Mouse (Mus musculus): ENCODE results near the gene Ezh1.
"Not testable (repeated sequence)": the region's sequence is repeated elsewhere in the genome, so short reads cannot be mapped to it uniquely, and the experiment has no call there.

Ezh1 gene

DNA sequence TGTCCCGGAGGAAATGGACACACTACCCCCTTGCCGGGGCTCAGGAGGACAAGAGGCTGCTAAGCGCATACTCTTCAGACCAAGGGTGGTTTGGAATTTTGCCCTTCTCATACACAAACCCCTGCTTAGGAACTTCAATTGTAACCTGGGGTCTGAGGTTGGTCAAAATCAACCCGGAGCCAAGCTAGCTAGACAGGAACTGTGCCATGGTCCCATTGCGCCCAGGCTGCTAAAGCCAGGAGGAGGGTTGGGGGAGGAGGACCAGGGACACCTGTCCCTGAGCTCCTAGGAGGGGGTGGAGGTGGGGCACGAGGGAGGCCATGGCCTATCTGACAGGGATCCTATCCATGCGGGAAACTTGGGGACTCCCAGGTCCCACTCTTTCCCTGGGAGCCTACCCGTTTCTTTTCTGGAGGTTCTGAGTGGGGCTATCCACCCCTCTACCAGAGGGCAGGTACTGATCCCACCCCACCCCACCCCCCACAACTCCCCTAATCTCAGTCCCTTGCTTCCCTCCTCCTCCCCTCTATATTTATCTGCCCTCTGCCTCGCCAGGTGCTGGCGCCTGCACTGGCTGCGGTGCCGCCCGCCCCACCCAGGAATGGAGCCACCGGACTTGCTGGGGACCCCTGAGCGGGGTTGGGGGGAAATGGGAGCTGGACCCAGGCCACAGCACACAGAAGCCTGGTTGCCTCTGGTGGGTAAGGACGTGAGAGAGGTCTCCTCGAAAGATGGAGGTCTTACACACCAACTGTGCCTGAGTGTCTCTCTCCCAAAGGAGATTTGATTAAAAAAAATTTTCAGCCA, 56.8 kb downstream of the Ezh1 start:
- DNase-seq (ENCODE audit: low read depth, low spot score) = no peak

GRCm38 (mm10) chr11:101168301-101168980, 57.8 kb downstream of the Ezh1 start:
- DNase-seq (ENCODE audit: low read depth, low spot score) = no peak

DNA sequence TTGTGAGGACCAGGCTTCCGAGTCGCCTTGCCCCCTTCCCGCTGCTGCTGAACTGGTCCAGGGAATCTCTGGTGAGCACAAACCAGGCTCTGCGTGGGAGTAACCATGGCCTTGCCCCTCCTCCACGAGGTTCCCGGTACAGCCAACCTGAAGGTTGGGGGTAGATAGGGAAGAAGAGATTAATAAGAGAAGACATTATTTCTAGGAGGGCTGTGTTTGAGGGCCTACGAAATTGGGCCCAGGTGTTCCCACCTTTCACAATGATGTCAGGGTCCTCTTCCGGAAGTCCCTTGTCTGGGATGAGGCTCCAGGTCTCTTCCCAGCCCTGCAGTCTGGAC, 58.3 kb downstream of the Ezh1 start:
- no peak for DNase-seq (ENCODE audit: low read depth, low spot score)

DNA sequence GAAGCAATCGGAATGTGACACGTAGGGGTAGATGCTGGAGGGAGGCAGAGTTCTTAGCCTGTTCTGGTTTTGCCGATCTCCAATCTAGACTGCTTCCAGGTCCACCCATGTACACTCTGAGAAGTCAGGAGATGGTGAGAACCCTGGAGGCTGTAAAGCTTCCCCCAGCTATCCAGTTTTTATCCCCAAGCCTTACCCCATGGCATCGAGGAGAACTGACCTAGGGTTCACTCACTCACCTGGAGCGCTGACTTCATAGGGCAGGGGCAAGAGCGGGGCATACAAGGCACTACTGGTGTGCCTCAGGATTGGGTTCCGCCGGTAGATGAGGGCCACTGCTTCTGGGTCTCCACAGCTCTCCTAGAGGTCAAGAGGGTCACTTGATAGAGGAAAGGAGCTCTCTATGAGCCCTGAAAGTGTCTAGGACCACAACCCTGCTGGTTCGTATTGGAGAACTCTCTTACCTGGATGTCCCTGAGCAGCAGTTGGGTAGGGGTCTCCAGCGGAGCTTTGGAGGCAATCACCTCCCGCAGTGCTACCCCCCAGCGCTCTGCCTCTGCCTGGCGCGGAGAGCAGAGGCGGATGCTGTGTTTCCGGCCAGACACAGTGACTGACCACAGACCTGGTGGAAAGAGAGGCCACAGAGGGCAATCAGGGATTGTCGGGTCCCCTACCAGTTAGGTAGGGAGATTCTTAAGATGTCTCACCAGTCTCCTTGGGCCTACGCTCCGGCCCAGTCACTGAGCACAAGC, 58.9 kb downstream of the Ezh1 start:
- DNase-seq (ENCODE audit: low read depth, low spot score) = no peak

DNA sequence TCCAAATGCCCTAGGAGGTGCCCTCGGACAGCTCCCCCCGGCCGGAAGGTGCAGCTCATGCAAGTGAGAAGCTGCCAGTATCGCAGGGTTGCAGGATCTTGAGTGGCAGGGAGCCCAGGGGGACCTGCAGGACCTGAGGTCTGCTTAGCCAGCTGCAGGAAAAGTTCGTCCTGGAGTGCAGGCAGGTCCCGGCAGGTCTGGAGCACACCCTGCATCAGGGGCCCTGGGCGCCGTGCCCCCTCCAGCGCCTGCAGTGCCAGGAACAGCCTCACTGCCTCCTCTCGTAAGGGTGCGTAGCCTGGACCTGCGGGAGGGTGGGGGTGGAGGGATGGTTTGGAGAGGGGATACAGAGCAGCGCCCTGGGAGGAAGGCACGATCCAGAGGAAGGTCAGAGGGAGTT, 59.9 kb downstream of the Ezh1 start:
- no peak for DNase-seq (ENCODE audit: low read depth, low spot score)

DNA sequence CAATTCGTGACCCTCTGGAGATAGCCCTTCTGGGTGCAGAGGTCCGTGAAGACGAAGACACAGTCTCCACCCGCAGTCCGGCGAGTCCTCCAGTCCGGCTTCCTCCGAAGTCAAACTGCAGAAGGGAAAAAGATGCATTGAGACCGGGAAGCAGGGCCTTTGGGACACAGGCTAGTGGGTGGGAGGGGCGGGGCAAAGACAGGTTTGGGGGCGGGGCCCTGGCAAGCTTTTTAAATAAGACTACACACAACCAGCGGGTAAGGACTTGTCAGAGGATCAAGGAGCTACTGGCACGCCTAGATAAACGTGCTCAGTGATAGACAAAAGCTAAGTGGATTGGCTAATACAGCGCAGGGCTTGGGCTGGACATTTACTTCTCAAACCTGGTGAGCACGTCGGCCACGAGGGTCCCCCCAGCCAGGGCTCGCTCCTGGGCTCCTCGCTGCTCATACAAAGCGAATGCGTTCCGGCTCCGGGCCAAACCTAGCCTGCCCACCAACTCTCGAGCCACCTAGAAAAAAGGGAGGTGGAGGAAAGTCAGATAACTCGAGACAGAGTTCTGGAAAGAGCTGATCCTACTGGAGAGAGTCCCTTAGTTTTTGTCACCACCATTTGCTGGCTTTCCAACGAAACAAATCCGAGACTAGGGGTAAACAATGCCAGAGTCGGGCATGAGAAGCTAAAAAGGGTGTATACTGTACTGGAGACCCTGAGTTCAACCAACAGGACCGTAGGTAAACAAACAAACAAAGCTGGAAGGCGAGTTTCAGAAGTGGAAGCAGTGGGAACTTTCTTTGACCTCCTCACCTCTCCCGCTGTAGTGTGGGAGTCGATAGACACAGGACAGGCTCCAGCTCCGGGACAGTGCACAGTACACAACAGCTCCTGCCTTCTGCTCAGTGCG, 61.3 kb downstream of the Ezh1 start:
- no peak for DNase-seq (ENCODE audit: low read depth, low spot score)

- DNase-seq (ENCODE audit: low read depth, low spot score) = no peak
Observed at GRCm38 (mm10) chr11:101164351-101164665, 62.0 kb downstream of the Ezh1 start.

GRCm38 (mm10) chr11:101163476-101164350, 62.5 kb downstream of the Ezh1 start:
- DNase-seq (ENCODE audit: low read depth, low spot score) = no peak

DNA sequence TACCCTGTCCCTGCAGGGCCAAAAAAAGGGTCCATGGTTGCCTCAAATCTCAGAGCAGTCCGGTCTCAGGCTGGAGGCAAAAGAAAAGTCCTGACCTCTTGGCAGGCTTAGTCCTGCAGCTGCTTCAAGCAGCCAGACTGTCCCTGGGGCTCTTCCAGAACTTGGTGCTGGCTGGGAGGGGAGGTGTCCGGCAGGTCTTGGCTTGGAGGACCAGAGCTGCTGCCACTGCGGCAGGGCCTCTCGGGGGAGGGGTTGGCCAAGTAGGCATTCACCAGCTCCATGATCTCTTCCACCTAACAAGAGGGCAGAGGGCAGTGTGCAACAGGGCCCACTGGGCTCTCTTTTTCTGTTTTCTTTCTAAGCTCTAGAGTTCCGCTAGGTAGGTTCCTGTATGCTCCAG, 63.5 kb downstream of the Ezh1 start:
- DNase-seq (ENCODE audit: low read depth, low spot score) = no peak

- DNase-seq (ENCODE audit: low read depth, low spot score) = no peak
Observed at GRCm38 (mm10) chr11:101162301-101162700, 64.0 kb downstream of the Ezh1 start.

DNA sequence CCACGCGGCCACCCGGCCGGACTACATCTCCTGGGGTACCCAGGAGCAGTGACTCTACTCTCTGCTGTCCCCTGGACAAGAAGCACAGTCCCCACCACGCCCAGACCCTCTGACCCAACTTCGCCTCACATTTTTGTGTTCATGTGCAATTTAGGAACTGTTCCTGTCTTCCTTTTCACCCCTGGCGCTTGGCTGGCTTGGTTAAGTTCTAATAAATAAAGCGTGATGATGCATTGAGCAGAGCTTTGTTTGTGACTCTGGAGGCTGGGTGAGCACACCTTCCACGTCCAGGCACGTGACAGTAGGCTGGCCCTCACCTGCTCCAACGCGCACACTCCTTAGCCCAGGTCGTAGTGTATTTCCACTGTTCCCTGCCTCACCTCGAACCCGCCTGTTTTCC, 64.7 kb downstream of the Ezh1 start:
- no peak for DNase-seq (ENCODE audit: low read depth, low spot score)

GRCm38 (mm10) chr11:101160981-101161505, 65.2 kb downstream of the Ezh1 start:
- DNase-seq (ENCODE audit: low read depth, low spot score) = not testable (repeated sequence)

DNA sequence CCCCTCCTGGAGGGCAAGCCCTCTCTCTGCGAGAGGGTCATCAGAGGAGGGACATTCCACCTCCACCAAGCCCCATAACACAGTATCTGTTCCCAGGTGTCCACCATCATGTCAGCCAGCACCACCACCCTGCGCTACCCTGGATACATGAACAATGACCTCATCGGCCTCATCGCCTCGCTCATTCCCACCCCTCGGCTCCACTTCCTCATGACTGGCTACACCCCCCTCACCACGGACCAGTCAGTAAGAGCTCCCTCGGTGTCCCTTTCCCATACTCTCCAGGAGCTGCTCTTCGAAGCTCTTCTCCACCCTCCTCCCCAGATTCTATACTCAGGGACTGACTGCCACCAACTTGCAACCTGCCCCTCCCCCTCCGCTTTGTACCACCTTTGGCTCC, 66.1 kb downstream of the Ezh1 start:
- DNase-seq (ENCODE audit: low read depth, low spot score) = not testable (repeated sequence)

GRCm38 (mm10) chr11:101155728-101156371, 70.4 kb downstream of the Ezh1 start, which contains the start of gene Tubg2:
TSS of gene Tubg2 (plus strand) at chr11:101155907.
- no peak for DNase-seq (ENCODE audit: low read depth, low spot score)

DNA sequence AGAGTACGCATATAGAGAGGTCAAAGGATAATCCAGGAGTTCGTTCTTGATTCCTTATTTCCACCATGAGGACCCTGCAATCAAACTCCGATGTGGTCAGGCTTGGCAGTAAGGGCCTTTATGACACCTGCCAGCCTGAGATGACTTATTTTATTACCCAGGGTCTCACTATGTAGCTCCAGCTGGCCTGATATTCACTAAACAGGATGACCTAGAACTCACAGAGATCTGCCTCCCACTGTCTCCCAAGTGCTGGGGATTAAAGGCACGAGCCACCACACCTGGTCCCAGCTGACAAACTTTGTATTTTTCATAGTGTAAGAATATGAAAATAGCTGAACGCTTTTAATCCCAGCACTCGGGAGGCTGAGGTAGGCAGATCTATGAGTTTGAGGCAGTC, 71.1 kb downstream of the Ezh1 start:
- no peak for DNase-seq (ENCODE audit: low read depth, low spot score)

GRCm38 (mm10) chr11:101154648-101155047, 71.6 kb downstream of the Ezh1 start:
- DNase-seq (ENCODE audit: low read depth, low spot score) = no peak

DNA sequence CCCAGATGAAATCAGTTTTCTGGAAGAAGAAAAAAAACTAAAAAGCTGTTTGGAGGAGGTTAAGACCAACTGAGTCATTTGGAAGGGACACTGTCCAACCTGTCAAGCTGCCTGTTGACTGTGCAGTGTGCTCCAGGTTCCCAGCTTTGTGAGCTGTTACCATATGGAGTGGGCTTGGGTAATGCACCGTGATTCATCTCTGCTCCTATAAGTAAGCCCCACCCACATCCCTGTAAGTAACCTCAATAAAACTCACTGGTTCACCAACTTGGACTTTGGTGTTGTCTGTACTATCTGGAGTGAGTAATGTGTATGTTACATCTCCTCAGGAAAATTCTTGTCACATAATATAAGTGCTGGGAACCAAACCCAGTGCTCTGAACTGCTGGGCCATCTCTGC, 73.4 kb downstream of the Ezh1 start:
- DNase-seq (ENCODE audit: low read depth, low spot score) = no peak

DNA sequence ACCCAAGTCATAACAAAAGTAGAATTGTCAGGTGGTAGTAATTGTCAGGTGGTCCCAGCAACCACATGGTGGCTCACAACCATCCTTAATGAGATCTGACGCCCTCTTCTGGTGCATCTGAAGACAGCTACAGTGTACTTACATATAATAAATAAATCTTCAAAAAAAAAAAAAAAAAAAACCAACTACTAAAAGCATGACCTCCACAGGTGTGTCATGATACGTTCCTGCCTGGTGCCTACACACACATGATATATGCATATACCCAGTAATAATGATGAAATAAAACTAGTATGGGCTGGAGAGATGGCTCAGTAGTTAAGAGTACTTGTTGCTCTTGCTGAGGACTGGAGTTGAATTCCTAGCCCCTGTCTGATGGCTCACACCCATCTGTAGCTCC, 75.2 kb downstream of the Ezh1 start:
- DNase-seq (ENCODE audit: low read depth, low spot score) = no peak

DNA sequence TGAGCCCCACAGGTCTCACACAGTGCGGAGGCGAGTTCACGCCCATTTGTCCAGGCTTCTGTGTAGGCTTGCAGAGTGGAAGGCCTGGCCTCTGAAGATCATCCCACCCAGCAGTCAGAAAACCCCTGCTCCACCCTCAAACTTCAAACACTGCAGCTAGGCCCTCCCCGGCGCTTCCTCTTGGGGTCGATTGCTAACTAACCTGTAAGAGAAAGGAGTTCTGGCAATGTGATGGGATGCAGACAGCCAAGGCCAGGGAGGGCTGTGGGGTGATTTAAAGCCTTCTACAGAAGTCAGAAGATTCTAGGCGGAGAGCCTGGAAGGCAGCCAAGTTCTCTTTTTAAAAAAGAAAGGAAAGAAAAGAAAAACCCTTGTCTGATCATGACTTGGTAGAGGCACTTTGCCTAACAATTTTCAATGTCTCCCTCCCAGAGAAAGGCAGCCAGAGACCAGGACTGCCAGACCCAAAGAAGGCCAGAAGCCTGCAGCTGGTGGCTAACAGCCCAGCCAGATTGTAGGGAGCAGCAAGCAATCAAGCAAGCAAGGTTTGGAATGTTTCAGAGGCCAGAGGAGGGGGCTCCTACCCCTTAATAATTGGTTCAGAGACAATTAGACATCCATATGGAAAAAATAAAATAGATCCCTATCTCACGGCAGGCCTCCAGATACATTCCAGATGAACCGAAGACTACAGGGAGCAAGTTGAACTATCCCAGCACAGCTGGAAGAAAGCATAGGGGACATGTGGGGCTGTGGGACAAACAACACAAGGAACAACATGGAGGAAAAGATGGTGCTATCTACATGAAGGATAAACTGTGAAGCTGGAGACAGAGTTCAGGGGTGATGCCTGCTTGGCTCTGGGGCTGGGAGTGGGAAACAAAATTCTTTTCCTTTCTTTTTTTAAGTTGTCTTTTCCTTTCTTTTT, 76.8 kb downstream of the Ezh1 start:
- no peak for DNase-seq (ENCODE audit: low read depth, low spot score)
